Mouse (Mus musculus): ENCODE measurements around the gene B630019K06Rik. TPM values are rescaled to one million over a fixed set of nuclear protein-coding genes. Genes with fewer than 3 reads are reported as not detected.

B630019K06Rik gene
- total and polyA plus RNA-seq, 3 experiments = 0.45 to 1.0 (median 0.91) TPM

DNA sequence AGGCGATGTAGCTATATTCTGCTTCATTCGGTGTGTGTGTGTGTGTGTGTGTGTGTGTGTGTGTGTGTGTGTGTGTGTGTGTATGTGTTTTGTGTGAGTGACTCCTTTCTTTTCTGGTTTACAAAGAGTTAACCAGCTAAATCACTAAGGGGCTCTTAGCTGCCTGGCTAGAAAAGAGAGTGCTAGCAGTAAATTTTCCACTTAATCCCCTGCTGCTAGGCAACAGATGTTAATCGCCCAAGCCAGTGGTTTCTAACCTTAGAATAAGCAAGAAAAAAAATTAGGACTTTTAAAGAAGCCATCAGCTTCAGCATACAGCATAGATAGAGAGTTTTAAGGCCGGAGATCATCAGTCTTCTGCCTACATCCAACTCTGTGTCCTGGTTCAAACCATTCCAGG is 35.1 kb downstream of the B630019K06Rik start:
- Histone ChIP-seq H3K4me1 (ENCODE audit: control insufficient read depth, insufficient read depth, low read length) (no peaks in the 10 kb centered on the region), H3K27me3 (ENCODE audit: control insufficient read depth, insufficient read depth, low read length) (no peaks in the 10 kb centered on the region), H3K36me3 (ENCODE audit: control insufficient read depth, insufficient read depth, low read length) (no peaks in the 10 kb centered on the region), H3K9ac (ENCODE audit: low read depth, low read length) (no peak overlapping the region), H3K27ac (no peak overlapping the region), H3K4me3 (no peak overlapping the region), H3K79me2 (replicated peaks; ENCODE audit: control insufficient read depth, insufficient read depth, low read length) (no peaks in the 10 kb centered on the region)
- intact Hi-C loops (cut with DNase I) = no loop called here
- DNase-seq = no peak
- no peak for TF ChIP-seq EP300 (IDR thresholded peaks at IDR 0.05; ENCODE audit: insufficient read depth, low read depth, low read length)
- no peak for TF ChIP-seq POLR2A (IDR thresholded peaks at IDR 0.05; ENCODE audit: insufficient read depth, low read depth, low read length)
- TF ChIP-seq CTCF (IDR thresholded peaks at IDR 0.05) = no peak
- WGBS = 54% methylated on average over 4 of the region's 4 CpGs

DNA sequence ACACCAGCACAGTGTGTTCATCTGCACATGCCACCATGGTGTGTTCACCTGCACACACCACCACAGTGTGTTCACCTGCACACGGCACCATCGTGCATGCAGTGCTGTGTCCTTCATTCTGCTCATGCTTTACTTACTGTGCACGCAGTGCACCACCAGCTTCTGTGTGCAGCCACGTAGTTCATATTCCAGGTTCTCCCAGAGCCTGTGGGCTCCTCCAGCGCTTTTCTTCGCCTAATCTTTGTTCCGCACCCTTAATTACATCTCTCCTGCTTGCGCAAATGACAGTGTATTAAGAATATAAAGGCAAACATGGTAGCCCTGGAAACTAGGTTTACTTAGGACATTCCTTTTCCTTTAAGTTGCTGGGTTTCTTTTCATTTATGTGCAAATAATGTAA is 51.9 kb downstream of the B630019K06Rik start:
- no peak overlapping the region for H3K27ac ChIP-seq
- no peak overlapping the region for H3K4me3 ChIP-seq
- no peaks in the 10 kb centered on the region for H3K4me1 ChIP-seq (ENCODE audit: control insufficient read depth, insufficient read depth, low read length)
- intact Hi-C loops (cut with DNase I) = no loop called here
- H3K9ac ChIP-seq (ENCODE audit: low read depth, low read length) = no peak overlapping the region
- 81% methylated on average over 8 of the region's 8 CpGs for WGBS
- no peaks in the 10 kb centered on the region for H3K36me3 ChIP-seq (ENCODE audit: control insufficient read depth, insufficient read depth, low read length)
- no peaks in the 10 kb centered on the region for H3K79me2 ChIP-seq (replicated peaks; ENCODE audit: control insufficient read depth, insufficient read depth, low read length)
- no peaks in the 10 kb centered on the region for H3K27me3 ChIP-seq (ENCODE audit: control insufficient read depth, insufficient read depth, low read length)
- no peak for DNase-seq
- no peak for TF ChIP-seq EP300 (IDR thresholded peaks at IDR 0.05; ENCODE audit: insufficient read depth, low read depth, low read length)
- no peak for TF ChIP-seq POLR2A (IDR thresholded peaks at IDR 0.05; ENCODE audit: insufficient read depth, low read depth, low read length)
- TF ChIP-seq CTCF (IDR thresholded peaks at IDR 0.05) = no peak

Other genes starting within 250 kb of the B630019K06Rik start
- not detected for gene Ssxb8, start 201.5 kb upstream of the B630019K06Rik start, total RNA-seq (2021)
- gene Ssxb8, start 201.5 kb upstream of the B630019K06Rik start, polyA plus RNA-seq (2012; rRNA removed) = not detected in 2 replicates
- gene Ssx9, start 143.9 kb upstream of the B630019K06Rik start, total RNA-seq (2021) = not detected
- not detected in 2 replicates for gene Ssx9, start 143.9 kb upstream of the B630019K06Rik start, polyA plus RNA-seq (2012; rRNA removed)
- gene Ssxb5, start 88.7 kb upstream of the B630019K06Rik start, total RNA-seq (2021) = not detected
- gene Ssxb5, start 88.7 kb upstream of the B630019K06Rik start, polyA plus RNA-seq (2012; rRNA removed) = not detected in 2 replicates
- not detected for gene Gm6592, start 48.4 kb upstream of the B630019K06Rik start, total RNA-seq (2021)
- not detected in 2 replicates for gene Gm6592, start 48.4 kb upstream of the B630019K06Rik start, polyA plus RNA-seq (2012; rRNA removed)
- not detected for gene Gm5751, start 18.1 kb upstream of the B630019K06Rik start, total RNA-seq (2021)
- gene Gm5751, start 18.1 kb upstream of the B630019K06Rik start, polyA plus RNA-seq (2012; rRNA removed) = not detected in 2 replicates
- gene Fthl17b, start 70.6 kb downstream of the B630019K06Rik start, total RNA-seq (2021) = not detected
- gene Fthl17b, start 70.6 kb downstream of the B630019K06Rik start, polyA plus RNA-seq (2012; rRNA removed) = not detected in 2 replicates
- gene Fthl17c, start 84.2 kb downstream of the B630019K06Rik start, total RNA-seq (2021) = not detected
- gene Fthl17c, start 84.2 kb downstream of the B630019K06Rik start, polyA plus RNA-seq (2012; rRNA removed) = not detected in 2 replicates
- gene Fthl17d, start 94.4 kb downstream of the B630019K06Rik start, total RNA-seq (2021) = not detected
- not detected in 2 replicates for gene Fthl17d, start 94.4 kb downstream of the B630019K06Rik start, polyA plus RNA-seq (2012; rRNA removed)
- gene Fthl17e, start 141.1 kb downstream of the B630019K06Rik start, total RNA-seq (2021) = not detected
- not detected in 2 replicates for gene Fthl17e, start 141.1 kb downstream of the B630019K06Rik start, polyA plus RNA-seq (2012; rRNA removed)
- gene Fthl17f, start 170.6 kb downstream of the B630019K06Rik start, total RNA-seq (2021) = not detected
- gene Fthl17f, start 170.6 kb downstream of the B630019K06Rik start, polyA plus RNA-seq (2012; rRNA removed) = not detected in 2 replicates
- not detected for gene 4930402K13Rik, start 212.2 kb downstream of the B630019K06Rik start, total RNA-seq (2021)
- gene 4930402K13Rik, start 212.2 kb downstream of the B630019K06Rik start, polyA plus RNA-seq (2012; rRNA removed) = not detected in 2 replicates